Mouse (Mus musculus): ENCODE results near the gene Ube2v1. TPM values are rescaled to one million over a fixed set of nuclear protein-coding genes. Genes with fewer than 3 reads are reported as not detected.

Gene Ube2v1
- total RNA-seq, 4 experiments from 2014 or later = 120 to 152 (median 139) TPM

DNA sequence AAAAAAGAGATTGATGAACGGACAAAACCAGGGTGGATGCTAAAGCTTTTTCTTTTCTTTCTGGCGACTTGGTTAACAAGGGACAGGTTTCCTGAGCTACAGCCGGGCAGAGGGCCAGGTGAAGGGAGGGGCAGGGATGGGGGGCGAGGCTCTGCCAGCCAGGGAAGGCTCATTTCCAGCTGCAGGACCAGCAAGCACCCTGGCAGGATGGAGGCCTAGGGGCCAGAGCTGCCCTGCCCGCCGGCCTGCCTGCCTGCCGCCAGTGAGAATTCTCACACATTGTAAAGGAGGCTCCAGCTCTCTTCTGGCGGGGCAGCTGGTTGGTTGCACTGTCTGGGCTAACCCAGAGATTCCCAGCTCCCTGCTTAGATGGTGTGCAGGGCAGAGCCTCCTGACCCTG, 69.8 kb downstream of the Ube2v1 start:
- DNase-seq (ENCODE audit: low spot score) = no peak

DNA sequence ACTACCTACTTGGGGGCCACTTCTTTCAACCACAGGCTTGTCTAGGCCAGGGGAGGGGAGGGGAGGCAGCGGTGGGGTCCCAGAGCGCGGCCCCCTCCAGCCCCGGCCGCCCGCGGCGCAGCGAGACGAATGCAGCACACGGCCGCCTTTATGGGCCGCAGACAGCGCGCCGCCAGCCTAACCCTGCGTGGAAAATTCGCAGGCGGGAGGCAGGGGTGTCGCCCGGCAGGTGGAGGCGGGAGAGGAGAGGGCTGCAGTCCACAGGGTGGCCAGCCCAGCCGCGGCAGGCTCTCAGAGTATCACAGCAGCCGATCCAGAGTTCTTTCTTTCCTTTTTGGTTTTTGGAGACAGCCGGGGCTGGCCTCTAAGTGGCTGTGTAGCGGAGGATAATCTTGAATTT, 72.5 kb downstream of the Ube2v1 start:
- DNase-seq (ENCODE audit: low spot score) = no peak

Small RNAs within 50 kb of the gene (microRNA-seq; reads per million reads assigned to microRNA genes)
- not detected for gene Gm22355

Other genes starting within 250 kb of the Ube2v1 start
- 10 to 100 TPM; 24.6 to 30.5 (median 25.6) TPM for gene Slc9a8, start 210.4 kb downstream of the Ube2v1 start, total RNA-seq (2022)
- gene Rnf114, start 139.4 kb downstream of the Ube2v1 start, total RNA-seq (2022) = 10 to 100 TPM; 66.2 to 82.2 (median 75.4) TPM
- 10 to 100 TPM; 10.3 to 17.0 (median 15.9) TPM for gene Spata2, start 139.2 kb downstream of the Ube2v1 start, total RNA-seq (2022)
- gene Snai1, start 93.9 kb downstream of the Ube2v1 start, total RNA-seq (2022) = 1 to 10 TPM; 1.2 to 2.2 (median 1.4) TPM
- 10 to 100 TPM; 15.3 to 19.4 (median 18.2) TPM for gene Gm20431, start 29.4 kb upstream of the Ube2v1 start, total RNA-seq (2022)
- 100 to 1,000 TPM in 1 of 4 experiments, 10 to 100 TPM in 3; 55.1 to 104 (median 84.0) TPM for gene Cebpb, start 56.8 kb upstream of the Ube2v1 start, total RNA-seq (2022)
- 10 to 100 TPM; 22.6 to 26.6 (median 23.4) TPM for gene Tmem189, start 57.7 kb upstream of the Ube2v1 start, total RNA-seq (2022)

Measured in heart, adult 8-10 months (tissue).